Mouse (Mus musculus) retina, adult 2 months (tissue): Measurements from ENCODE around the gene Ift27.
A peak's percentile ranks its signal among the peaks of the same experiment; 100 is the strongest.

Source experiments
- DNase-seq: peaks from one replicate; pipeline ENCODE4 v3.0.0-alpha.2; 2012; ENCODE audit warnings: low read depth, low spot score

The Ift27 gene

GRCm38 (mm10) chr15:78172256-78172898, 1.5 kb downstream of the Ift27 start:
- no peak for DNase-seq

- no peak for DNase-seq
Measured at GRCm38 (mm10) chr15:78171651-78172050, 2.3 kb downstream of the Ift27 start.

GRCm38 (mm10) chr15:78170708-78171107, 3.2 kb downstream of the Ift27 start:
- DNase-seq, result no peak

GRCm38 (mm10) chr15:78169566-78169965, 4.3 kb downstream of the Ift27 start:
- no peak for DNase-seq

GRCm38 (mm10) chr15:78165292-78165691, 8.6 kb downstream of the Ift27 start:
- no peak for DNase-seq

GRCm38 (mm10) chr15:78164466-78164865, 9.4 kb downstream of the Ift27 start:
- no peak for DNase-seq

GRCm38 (mm10) chr15:78161946-78162345, 12.0 kb downstream of the Ift27 start:
- DNase-seq, result no peak

GRCm38 (mm10) chr15:78158335-78158734, 15.6 kb downstream of the Ift27 start:
- no peak for DNase-seq

- no peak for DNase-seq
Measured at GRCm38 (mm10) chr15:78157824-78158223, 16.1 kb downstream of the Ift27 start.

- DNase-seq, result no peak
Measured at GRCm38 (mm10) chr15:78157330-78157729, 16.6 kb downstream of the Ift27 start.

GRCm38 (mm10) chr15:78155421-78155820, 18.5 kb downstream of the Ift27 start:
- DNase-seq, result no peak

- DNase-seq, result no peak
Measured at GRCm38 (mm10) chr15:78153045-78153775, 20.7 kb downstream of the Ift27 start.

- DNase-seq, result no peak
Measured at GRCm38 (mm10) chr15:78148565-78148964, 25.3 kb downstream of the Ift27 start.

- DNase-seq, result no peak
Measured at GRCm38 (mm10) chr15:78140226-78140625, 33.7 kb downstream of the Ift27 start.

- DNase-seq, result no peak
Measured at GRCm38 (mm10) chr15:78134606-78135005, 39.3 kb downstream of the Ift27 start.

- no peak for DNase-seq
Measured at GRCm38 (mm10) chr15:78133389-78133788, 40.5 kb downstream of the Ift27 start.

GRCm38 (mm10) chr15:78119704-78120103, 54.2 kb downstream of the Ift27 start, which contains the start of gene Cacng2:
Gene Cacng2, minus strand, starts transcription at chr15:78120028.
- DNase-seq, result peak; percentile 22

- no peak for DNase-seq
Measured at GRCm38 (mm10) chr15:78119248-78119647, 54.7 kb downstream of the Ift27 start.

- no peak for DNase-seq
Measured at GRCm38 (mm10) chr15:78118275-78118995, 55.5 kb downstream of the Ift27 start.

- DNase-seq, result no peak
Measured at GRCm38 (mm10) chr15:78117731-78118130, 56.2 kb downstream of the Ift27 start.

- no peak for DNase-seq
Measured at GRCm38 (mm10) chr15:78116936-78117335, 57.0 kb downstream of the Ift27 start.

GRCm38 (mm10) chr15:78116244-78116643, 57.7 kb downstream of the Ift27 start:
- no peak for DNase-seq
